Mouse (Mus musculus) heart, postnatal 14 days (tissue): ENCODE data around the gene Bcas3. TPM values are rescaled to one million over a fixed set of nuclear protein-coding genes. Genes with fewer than 3 reads are reported as not detected.

Source experiments
- DNase-seq, 2 experiments: peaks; one replicate each; pipeline ENCODE4 v3.0.0; 2021 to 2022
- intact Hi-C: fragments of 180-260 bp; cut with DNase I; formaldehyde crosslinking; loops from one replicate; pipeline ENCODE4 v1.15.1; 2025
- total RNA-seq, 2 experiments: library from RNA; stranded (reverse); gene quantifications; 2 replicates each; pipeline ENCODE4 v1.2.3; 2021

The Bcas3 gene
- total RNA-seq, 2 experiments from 2014 or later = 33.7 to 39.2 TPM

GRCm38 (mm10) chr11:85832231-85832924 is 479.4 kb downstream of the Bcas3 start, which contains the start of gene Tbx2:
Tbx2 (plus strand) TSS chr11:85832551.
- intact Hi-C loops = no loop called here
- DNase-seq = peak; percentile 83

- intact Hi-C loops = no loop called here
- DNase-seq = peak; percentile 58 to 70
Measured at GRCm38 (mm10) chr11:85833081-85833521, 480.1 kb downstream of the Bcas3 start.

- no peak for DNase-seq
Measured at GRCm38 (mm10) chr11:85833761-85834385, 480.9 kb downstream of the Bcas3 start.

GRCm38 (mm10) chr11:85834386-85834931 is 481.5 kb downstream of the Bcas3 start:
- intact Hi-C loops = no loop called here
- DNase-seq = no peak

More at GRCm38 (mm10) chr11:85833761-85834385, 480.9 kb downstream of the Bcas3 start:
- intact Hi-C loops = no loop called here

GRCm38 (mm10) chr11:85835001-85835752 is 482.2 kb downstream of the Bcas3 start:
- intact Hi-C loops = no loop called here
- no peak for DNase-seq

- DNase-seq = no peak
- intact Hi-C loops = no loop called here
Measured at GRCm38 (mm10) chr11:85835753-85836522, 483.0 kb downstream of the Bcas3 start.

GRCm38 (mm10) chr11:85836523-85837290 is 483.7 kb downstream of the Bcas3 start:
- DNase-seq = no peak

GRCm38 (mm10) chr11:85837291-85837647 is 484.3 kb downstream of the Bcas3 start:
- intact Hi-C loops = no loop called here
- no peak for DNase-seq

More at GRCm38 (mm10) chr11:85836523-85837290, 483.7 kb downstream of the Bcas3 start:
- intact Hi-C loops = no loop called here

GRCm38 (mm10) chr11:85837648-85838423 is 484.9 kb downstream of the Bcas3 start:
- no peak for DNase-seq
- intact Hi-C loops = no loop called here

- DNase-seq = no peak
- intact Hi-C loops = no loop called here
Measured at GRCm38 (mm10) chr11:85838424-85839257, 485.7 kb downstream of the Bcas3 start.

- intact Hi-C loops = no loop called here
- no peak for DNase-seq
Measured at GRCm38 (mm10) chr11:85839258-85840030, 486.5 kb downstream of the Bcas3 start.

- intact Hi-C loops = no loop called here
- no peak for DNase-seq
Measured at GRCm38 (mm10) chr11:85840031-85840802, 487.2 kb downstream of the Bcas3 start.

- intact Hi-C loops = no loop called here
- no peak for DNase-seq
Measured at GRCm38 (mm10) chr11:85840803-85841145, 487.8 kb downstream of the Bcas3 start.

GRCm38 (mm10) chr11:85841211-85841681 is 488.3 kb downstream of the Bcas3 start:
- intact Hi-C loops = no loop called here
- DNase-seq = no peak

- intact Hi-C loops = loop anchor here (2.0 kb wide), 3 partner anchors 323 to 459 kb away; no protein-coding TSS in a partner anchor
- peak; percentile 87 for DNase-seq
Measured at GRCm38 (mm10) chr11:85841980-85842379, 489.0 kb downstream of the Bcas3 start.
